Comparison of ENCODE assay signal across 27 mouse cellular contexts in genomic region chr6:34171748-34172457, GRCm38 (mm10). TPM values are rescaled to one million over a fixed set of nuclear protein-coding genes. Genes with fewer than 3 reads are reported as not detected.
DNase-seq lines count a peak whose midpoint lies in the region; ATAC-seq and TF ChIP-seq lines count a peak whose summit lies in the region.
"Had no signal": no experiment of that assay in that cellular context is flagged by ENCODE, and none has a peak within 500 bp of the region (broad histone marks: within the 10 kb centered on the region; RNA-seq: fewer than 3 reads in every experiment).

No protein-coding gene starts in this region.

- WGBS in embryonic facial prominence, embryonic 15.5 days: 54% methylated on average over 12 of the region's 12 CpGs

- H3K27ac ChIP-seq in embryonic facial prominence, embryonic 15.5 days (replicated peaks): peak overlapping the region; percentile 55
- H3K27ac ChIP-seq: heart, embryonic 10.5 days; hindbrain, embryonic 12.5 days; layer of hippocampus, adult 2 months; left cerebral cortex, adult 2 months; limb, embryonic 12.5 days; liver, embryonic 15.5 days had no signal

- no peaks in the 10 kb centered on the region for H3K9me3 ChIP-seq in embryonic facial prominence, embryonic 15.5 days (replicated peaks)
- H3K9me3 ChIP-seq: heart, embryonic 10.5 days; heart, embryonic 15.5 days; hindbrain, embryonic 12.5 days; limb, embryonic 12.5 days; liver, embryonic 15.5 days had no signal

- CTCF ChIA-PET in Patski (lab: Charles Lee): interaction anchor here (1.0 to 1.3 kb wide), 2 partner anchors 18 to 104 kb away, joined by 3 read pairs; no protein-coding TSS in a partner anchor

- no peaks in the 10 kb centered on the region for H3K27me3 ChIP-seq in Patski
- H3K27me3 ChIP-seq in embryonic facial prominence, embryonic 15.5 days: no peaks in the 10 kb centered on the region
- H3K27me3 ChIP-seq: heart, embryonic 15.5 days; hindbrain, embryonic 12.5 days; limb, embryonic 12.5 days; liver, embryonic 15.5 days had no signal

- in situ Hi-C loops in Patski (cut with MboI; ENCODE audit: low pct_unique_long_range_greater_than_20kb): loop anchor here (10.0 kb wide), 1 partner anchor 103 kb away; no protein-coding TSS in a partner anchor

- ATAC-seq in Patski: peak; percentile 63
- ATAC-seq in embryonic facial prominence, embryonic 15.5 days (ENCODE audit: insufficient number of reproducible peaks, low FRiP score, low TSS enrichment, low read depth): no peak
- no peak for ATAC-seq in monocyte, adult 5-6 weeks (replicated peaks; ENCODE audit: insufficient number of reproducible peaks, low FRiP score, low TSS enrichment, poor library complexity, severe bottlenecking)
- ATAC-seq: CD4-positive, CD25-positive, alpha-beta regulatory T cell, adult 4 months; intestine, embryonic 16.5 days had no signal

- H3K4me2 ChIP-seq in embryonic facial prominence, embryonic 15.5 days (replicated peaks): 0 out of 2 replicates have a peak overlapping the region, but pooled peaks have one; percentile 4
- H3K4me2 ChIP-seq: hindbrain, embryonic 12.5 days; limb, embryonic 12.5 days; liver, embryonic 15.5 days; lung, embryonic 14.5 days had no signal

- DNase-seq in kidney, adult 9 months: peak; percentile 75
- DNase-seq in kidney, postnatal 10 days: no peak
- no peak for DNase-seq in Patski (ENCODE audit: low read depth, low spot score)
- peak; percentile 29 to 66 for DNase-seq in kidney, postnatal 25 days
- DNase-seq in adrenal gland, postnatal 14 days: no peak
- DNase-seq in embryo, embryonic 11 days: no peak
- DNase-seq: adrenal gland, postnatal 36 days; cerebellum, adult 18-20 months; cerebellum, postnatal 10 days; gastrocnemius, postnatal 25 days; heart, adult 11 months; lung, embryonic 14.5 days; lung, postnatal 14 days; midbrain, embryonic 14.5 days; right cerebral cortex, postnatal 25 days had no signal

- H3K36me3 ChIP-seq in embryonic facial prominence, embryonic 15.5 days: peaks cover 24% of the 10 kb centered on the region

- no peak for TF ChIP-seq CTCF in Patski (IDR thresholded peaks at IDR 0.05)

- no peak overlapping the region for H3K9ac ChIP-seq in embryonic facial prominence, embryonic 15.5 days
- H3K9ac ChIP-seq: heart, embryonic 15.5 days; hindbrain, embryonic 12.5 days; limb, embryonic 12.5 days; liver, embryonic 15.5 days; lung, embryonic 14.5 days had no signal

- POLR2A ChIA-PET in Patski (lab: Charles Lee): interaction anchor here (1.5 kb wide), 1 partner anchor 11 kb away, joined by 3 read pairs; no protein-coding TSS in a partner anchor

- H3K4me1 ChIP-seq in embryonic facial prominence, embryonic 15.5 days: peaks cover 18% of the 10 kb centered on the region

- no peak overlapping the region for H3K4me3 ChIP-seq in embryonic facial prominence, embryonic 15.5 days (replicated peaks)
- H3K4me3 ChIP-seq: erythroblast, embryonic 14.5 days; heart, embryonic 10.5 days; heart, embryonic 15.5 days; hindbrain, embryonic 12.5 days; layer of hippocampus, adult 2 months; left cerebral cortex, adult 2 months; limb, embryonic 12.5 days; liver, embryonic 15.5 days had no signal

RNA-seq across cellular contexts. Expression of gene Slc35b4, which starts 5.0 kb away (rescaled TPM):
- polyA plus RNA-seq in Patski (2021): 94.3 TPM
- polyA plus RNA-seq in embryonic facial prominence, embryonic 15.5 days (2015; fragmentation: Nextera tagmentation; extraction: Ambion mirVana): 43.6 and 44.5 TPM in 2 replicates
- 24.1 and 24.5 TPM in 2 replicates for total RNA-seq in adrenal gland, postnatal 14 days (2021)
- total RNA-seq in monocyte, adult 5-6 weeks (2017): 16.8 to 32.7 TPM (median 29.1 TPM) in 3 replicates

Comparison
In these comparisons a context has a peak if more than half of its experiments do, and no peak if none do; other contexts are left out.
1. DNase-seq: peak in kidney, adult 9 months (single experiment) and kidney, postnatal 25 days (2 of 2); none in kidney, postnatal 10 days (single experiment), Patski (single experiment), adrenal gland, postnatal 14 days (single experiment) and embryo, embryonic 11 days (single experiment).